Mouse (Mus musculus) layer of hippocampus, adult 18-20 months (tissue): ENCODE measurements around the gene Hdgf. TPM values are rescaled to one million over a fixed set of nuclear protein-coding genes. Genes with fewer than 3 reads are reported as not detected.

Experiments used
- total RNA-seq, 2 experiments: library from RNA; stranded (reverse); gene quantifications; 2 replicates each; pipeline ENCODE4 v1.2.3; 2021

The Hdgf gene
- total RNA-seq, 2 experiments from 2014 or later, result 144 to 153 TPM

Other genes starting within 250 kb of the Hdgf start
- 1 to 10 TPM in 1 of 2 experiments, under 1 TPM in 1; 0.89 to 1.1 TPM for gene Lrrc71, start 157.7 kb upstream of the Hdgf start, total RNA-seq
- under 1 TPM; 0.25 to 0.32 TPM for gene Ntrk1, start 111.2 kb upstream of the Hdgf start, total RNA-seq
- under 1 TPM; 0.15 TPM for gene Insrr, start 109.4 kb upstream of the Hdgf start, total RNA-seq
- 10 to 100 TPM in 1 of 2 experiments, 1 to 10 TPM in 1; 7.1 to 11.6 TPM for gene Pear1, start 82.0 kb upstream of the Hdgf start, total RNA-seq
- not detected for gene Sh2d2a, start 59.6 kb upstream of the Hdgf start, total RNA-seq
- gene Prcc, start 20.7 kb upstream of the Hdgf start, total RNA-seq, result 10 to 100 TPM; 56.0 to 61.0 TPM
- gene Mrpl24, start 13.2 kb downstream of the Hdgf start, total RNA-seq, result 10 to 100 TPM; 52.3 to 55.2 TPM
- gene Isg20l2, start 24.0 kb downstream of the Hdgf start, total RNA-seq, result 10 to 100 TPM; 13.9 to 15.1 TPM
- 10 to 100 TPM; 22.3 to 22.8 TPM for gene Rrnad1, start 24.4 kb downstream of the Hdgf start, total RNA-seq
- 1 to 10 TPM; 1.4 to 2.6 TPM for gene Crabp2, start 42.3 kb downstream of the Hdgf start, total RNA-seq
- gene Nes, start 64.8 kb downstream of the Hdgf start, total RNA-seq, result 1 to 10 TPM; 3.6 to 4.7 TPM
- gene Bcan, start 93.9 kb downstream of the Hdgf start, total RNA-seq, result 100 to 1,000 TPM; 281 to 298 TPM
- 10 to 100 TPM; 33.0 to 33.4 TPM for gene Hapln2, start 121.3 kb downstream of the Hdgf start, total RNA-seq
- 10 to 100 TPM; 16.3 to 16.5 TPM for gene Gpatch4, start 136.8 kb downstream of the Hdgf start, total RNA-seq
- gene Naxe, start 152.2 kb downstream of the Hdgf start, total RNA-seq, result 10 to 100 TPM; 81.9 to 82.9 TPM
- not detected for gene Ttc24, start 172.0 kb downstream of the Hdgf start, total RNA-seq
- under 1 TPM; 0.13 to 0.22 TPM for gene Iqgap3, start 175.7 kb downstream of the Hdgf start, total RNA-seq
- gene Mef2d, start 236.1 kb downstream of the Hdgf start, total RNA-seq, result 100 to 1,000 TPM; 194 to 205 TPM